Mouse (Mus musculus): ENCODE results near the gene Nos3. TPM values are rescaled to one million over a fixed set of nuclear protein-coding genes. Genes with fewer than 3 reads are reported as not detected.

Nos3 gene
- polyA plus RNA-seq, 1 experiment from 2014 or later, result 7.0 TPM

DNA sequence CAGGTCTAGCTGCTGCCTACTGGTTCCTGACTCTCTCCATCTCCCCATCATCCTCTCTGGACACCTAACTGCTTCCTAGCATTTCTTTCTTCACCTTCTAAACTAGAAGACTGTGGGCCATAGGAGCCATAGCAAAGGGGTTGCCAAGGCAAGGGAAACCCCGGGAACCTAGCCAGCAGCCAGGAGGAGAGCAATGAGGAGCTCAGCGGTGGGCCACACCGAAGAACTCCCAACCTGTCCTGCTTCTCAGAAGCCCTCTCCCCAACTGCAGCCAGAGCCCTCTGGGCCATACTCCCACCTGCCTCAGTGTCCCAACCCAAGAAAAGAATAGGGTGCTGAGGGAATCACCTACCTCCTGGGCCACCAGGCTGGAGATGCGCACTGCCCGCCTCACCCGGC, 35.8 kb upstream of the Nos3 start:
- Histone ChIP-seq H3K9ac (ENCODE audit: low read depth, low read length) (peak overlapping the region; percentile 49), H3K4me2 (ENCODE audit: low read depth, low read length) (peak overlapping the region; percentile 51), H3K36me3 (ENCODE audit: control insufficient read depth, insufficient read depth, low read length) (no peaks in the 10 kb centered on the region), H3K4me1 (ENCODE audit: control insufficient read depth, insufficient read depth, low read length) (peaks cover 22% of the 10 kb centered on the region), H3K27ac (ENCODE audit: low read length) (peak overlapping the region; percentile 60), H3K4me3 (ENCODE audit: low read length) (peak overlapping the region; percentile 26; the same call in 1 of the 2 replicates), H3K27me3 (replicated peaks; ENCODE audit: control insufficient read depth, insufficient read depth, low read length) (no peaks in the 10 kb centered on the region), H3K9me3 (ENCODE audit: control insufficient read depth, low read length) (no peaks in the 10 kb centered on the region)
- WGBS, result 79% methylated on average over 6 of the region's 6 CpGs
- ATAC-seq, result no peak

GRCm38 (mm10) chr5:24329212-24329964, 35.2 kb upstream of the Nos3 start:
- WGBS, result 6% methylated on average over 27 of the region's 27 CpGs
- Histone ChIP-seq H3K4me2 (ENCODE audit: low read depth, low read length) (peak overlapping the region; percentile 51), H3K27me3 (replicated peaks; ENCODE audit: control insufficient read depth, insufficient read depth, low read length) (no peaks in the 10 kb centered on the region), H3K4me1 (ENCODE audit: control insufficient read depth, insufficient read depth, low read length) (peaks cover 22% of the 10 kb centered on the region), H3K36me3 (ENCODE audit: control insufficient read depth, insufficient read depth, low read length) (no peaks in the 10 kb centered on the region), H3K27ac (ENCODE audit: low read length) (peak overlapping the region; percentile 60), H3K9ac (ENCODE audit: low read depth, low read length) (peak overlapping the region; percentile 49), H3K4me3 (ENCODE audit: low read length) (peak overlapping the region; percentile 26), H3K9me3 (ENCODE audit: control insufficient read depth, low read length) (no peaks in the 10 kb centered on the region)
- peak; percentile 86 for ATAC-seq

GRCm38 (mm10) chr5:24329965-24330298, 34.7 kb upstream of the Nos3 start:
- H3K9me3 ChIP-seq (ENCODE audit: control insufficient read depth, low read length), result no peaks in the 10 kb centered on the region
- ATAC-seq, result peak; percentile 27
- peak overlapping the region; percentile 49 for H3K9ac ChIP-seq (ENCODE audit: low read depth, low read length)
- peaks cover 22% of the 10 kb centered on the region for H3K4me1 ChIP-seq (ENCODE audit: control insufficient read depth, insufficient read depth, low read length)
- H3K4me2 ChIP-seq (ENCODE audit: low read depth, low read length), result peak overlapping the region; percentile 51
- H3K27ac ChIP-seq (ENCODE audit: low read length), result peak overlapping the region; percentile 50
- WGBS, result 40% methylated on average over 5 of the region's 5 CpGs
- peak overlapping the region; percentile 26; the same call in 1 of the 2 replicates for H3K4me3 ChIP-seq (ENCODE audit: low read length)
- no peaks in the 10 kb centered on the region for H3K27me3 ChIP-seq (replicated peaks; ENCODE audit: control insufficient read depth, insufficient read depth, low read length)
- no peaks in the 10 kb centered on the region for H3K36me3 ChIP-seq (ENCODE audit: control insufficient read depth, insufficient read depth, low read length)

DNA sequence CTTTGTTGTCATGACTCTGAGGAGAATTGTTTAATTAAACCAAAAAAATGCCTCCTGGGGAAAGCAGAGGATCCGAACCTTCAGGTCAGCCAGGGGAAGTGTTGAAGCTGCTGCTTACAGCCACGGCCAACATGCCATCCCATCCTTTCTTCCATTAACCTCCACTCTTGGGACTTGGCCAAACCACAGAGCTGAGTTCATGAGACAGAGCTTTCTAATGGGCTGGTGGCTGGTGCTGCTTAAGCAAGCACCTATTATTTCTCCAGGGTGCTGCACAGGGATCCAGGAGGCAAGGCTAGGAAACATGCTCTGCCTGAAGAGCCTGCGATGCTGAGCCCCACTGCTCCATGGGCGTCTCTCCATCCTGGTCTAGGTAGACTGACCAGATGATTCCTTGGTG, 32.2 kb upstream of the Nos3 start:
- Histone ChIP-seq H3K36me3 (ENCODE audit: control insufficient read depth, insufficient read depth, low read length) (no peaks in the 10 kb centered on the region), H3K27ac (ENCODE audit: low read length) (no peak overlapping the region), H3K4me1 (ENCODE audit: control insufficient read depth, insufficient read depth, low read length) (peaks cover 28% of the 10 kb centered on the region), H3K4me3 (ENCODE audit: low read length) (no peak overlapping the region), H3K9me3 (ENCODE audit: control insufficient read depth, low read length) (no peaks in the 10 kb centered on the region), H3K27me3 (replicated peaks; ENCODE audit: control insufficient read depth, insufficient read depth, low read length) (no peaks in the 10 kb centered on the region), H3K4me2 (ENCODE audit: low read depth, low read length) (no peak overlapping the region), H3K9ac (ENCODE audit: low read depth, low read length) (no peak overlapping the region)
- 84% methylated on average over 4 of the region's 4 CpGs for WGBS
- ATAC-seq, result no peak

GRCm38 (mm10) chr5:24334749-24335148, 29.9 kb upstream of the Nos3 start:
- H3K4me1 ChIP-seq (ENCODE audit: control insufficient read depth, insufficient read depth, low read length), result peaks cover 19% of the 10 kb centered on the region
- no peak overlapping the region for H3K27ac ChIP-seq (ENCODE audit: low read length)
- no peaks in the 10 kb centered on the region for H3K27me3 ChIP-seq (replicated peaks; ENCODE audit: control insufficient read depth, insufficient read depth, low read length)
- no peaks in the 10 kb centered on the region for H3K9me3 ChIP-seq (ENCODE audit: control insufficient read depth, low read length)
- H3K4me2 ChIP-seq (ENCODE audit: low read depth, low read length), result no peak overlapping the region
- no peak overlapping the region for H3K4me3 ChIP-seq (ENCODE audit: low read length)
- 25% methylated on average over 3 of the region's 3 CpGs for WGBS
- no peak overlapping the region for H3K9ac ChIP-seq (ENCODE audit: low read depth, low read length)
- ATAC-seq, result no peak
- no peaks in the 10 kb centered on the region for H3K36me3 ChIP-seq (ENCODE audit: control insufficient read depth, insufficient read depth, low read length)

- H3K4me3 ChIP-seq (ENCODE audit: low read length), result no peak overlapping the region
- 22% methylated on average over 3 of the region's 3 CpGs for WGBS
- no peaks in the 10 kb centered on the region for H3K36me3 ChIP-seq (ENCODE audit: control insufficient read depth, insufficient read depth, low read length)
- no peak overlapping the region for H3K4me2 ChIP-seq (ENCODE audit: low read depth, low read length)
- peak; percentile 77 for ATAC-seq
- H3K9me3 ChIP-seq (ENCODE audit: control insufficient read depth, low read length), result no peaks in the 10 kb centered on the region
- H3K27me3 ChIP-seq (replicated peaks; ENCODE audit: control insufficient read depth, insufficient read depth, low read length), result no peaks in the 10 kb centered on the region
- no peak overlapping the region for H3K27ac ChIP-seq (ENCODE audit: low read length)
- H3K9ac ChIP-seq (ENCODE audit: low read depth, low read length), result no peak overlapping the region
- H3K4me1 ChIP-seq (ENCODE audit: control insufficient read depth, insufficient read depth, low read length), result peaks cover 16% of the 10 kb centered on the region
Observed at GRCm38 (mm10) chr5:24335888-24336511, 28.6 kb upstream of the Nos3 start.

DNA sequence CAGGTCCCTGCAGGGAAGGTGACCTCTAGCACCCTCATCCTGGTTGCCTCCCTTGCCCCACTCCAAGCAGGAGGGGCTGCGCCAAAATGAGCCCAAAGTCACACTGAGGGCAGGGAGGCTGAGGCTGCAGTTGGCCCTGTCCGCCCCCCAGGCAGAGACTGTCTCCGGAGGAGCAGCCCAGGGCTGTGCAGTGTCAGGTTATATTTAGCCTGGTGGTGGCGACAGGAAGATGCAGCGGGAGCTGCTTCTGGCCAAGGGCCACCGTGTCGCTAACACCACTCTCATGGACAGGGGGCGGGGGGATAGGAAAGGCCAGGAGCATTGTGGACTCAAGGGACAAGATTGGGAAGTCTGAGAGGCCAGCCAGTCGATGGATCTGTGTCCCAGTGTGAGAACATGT, 27.2 kb upstream of the Nos3 start:
- 38% methylated on average over 9 of the region's 9 CpGs for WGBS
- H3K4me3 ChIP-seq (ENCODE audit: low read length), result no peak overlapping the region
- H3K27ac ChIP-seq (ENCODE audit: low read length), result no peak overlapping the region
- H3K27me3 ChIP-seq (replicated peaks; ENCODE audit: control insufficient read depth, insufficient read depth, low read length), result no peaks in the 10 kb centered on the region
- H3K9ac ChIP-seq (ENCODE audit: low read depth, low read length), result no peak overlapping the region
- no peaks in the 10 kb centered on the region for H3K36me3 ChIP-seq (ENCODE audit: control insufficient read depth, insufficient read depth, low read length)
- peaks cover 16% of the 10 kb centered on the region for H3K4me1 ChIP-seq (ENCODE audit: control insufficient read depth, insufficient read depth, low read length)
- H3K9me3 ChIP-seq (ENCODE audit: control insufficient read depth, low read length), result no peaks in the 10 kb centered on the region
- no peak overlapping the region for H3K4me2 ChIP-seq (ENCODE audit: low read depth, low read length)
- ATAC-seq, result peak; percentile 12; the same call in 1 of the 2 replicates

DNA sequence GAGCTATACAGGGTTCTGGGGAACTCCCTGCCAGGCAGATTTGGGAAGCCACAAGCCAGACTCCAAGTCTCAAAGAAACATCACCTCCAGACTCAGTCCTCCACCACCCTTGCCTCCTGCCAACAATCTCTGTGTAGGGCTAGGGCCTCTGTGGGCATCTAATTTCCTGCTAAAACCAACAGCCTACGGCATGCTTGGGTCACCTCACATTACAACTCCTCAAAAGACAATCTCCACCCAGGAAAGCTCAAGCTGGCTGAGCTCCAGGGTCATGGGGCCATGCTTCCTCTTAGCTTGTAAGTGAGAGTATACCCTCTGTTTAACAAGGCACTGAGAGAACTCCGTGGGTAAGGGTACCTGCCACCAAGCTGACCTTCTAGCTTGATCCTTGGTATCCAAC, 26.8 kb upstream of the Nos3 start:
- Histone ChIP-seq H3K27ac (ENCODE audit: low read length) (no peak overlapping the region), H3K4me1 (ENCODE audit: control insufficient read depth, insufficient read depth, low read length) (peaks cover 20% of the 10 kb centered on the region), H3K9ac (ENCODE audit: low read depth, low read length) (no peak overlapping the region), H3K4me2 (ENCODE audit: low read depth, low read length) (no peak overlapping the region), H3K27me3 (replicated peaks; ENCODE audit: control insufficient read depth, insufficient read depth, low read length) (no peaks in the 10 kb centered on the region), H3K4me3 (ENCODE audit: low read length) (no peak overlapping the region), H3K36me3 (ENCODE audit: control insufficient read depth, insufficient read depth, low read length) (no peaks in the 10 kb centered on the region), H3K9me3 (ENCODE audit: control insufficient read depth, low read length) (no peaks in the 10 kb centered on the region)
- 63% methylated on average over 2 of the region's 2 CpGs for WGBS
- no peak for ATAC-seq

DNA sequence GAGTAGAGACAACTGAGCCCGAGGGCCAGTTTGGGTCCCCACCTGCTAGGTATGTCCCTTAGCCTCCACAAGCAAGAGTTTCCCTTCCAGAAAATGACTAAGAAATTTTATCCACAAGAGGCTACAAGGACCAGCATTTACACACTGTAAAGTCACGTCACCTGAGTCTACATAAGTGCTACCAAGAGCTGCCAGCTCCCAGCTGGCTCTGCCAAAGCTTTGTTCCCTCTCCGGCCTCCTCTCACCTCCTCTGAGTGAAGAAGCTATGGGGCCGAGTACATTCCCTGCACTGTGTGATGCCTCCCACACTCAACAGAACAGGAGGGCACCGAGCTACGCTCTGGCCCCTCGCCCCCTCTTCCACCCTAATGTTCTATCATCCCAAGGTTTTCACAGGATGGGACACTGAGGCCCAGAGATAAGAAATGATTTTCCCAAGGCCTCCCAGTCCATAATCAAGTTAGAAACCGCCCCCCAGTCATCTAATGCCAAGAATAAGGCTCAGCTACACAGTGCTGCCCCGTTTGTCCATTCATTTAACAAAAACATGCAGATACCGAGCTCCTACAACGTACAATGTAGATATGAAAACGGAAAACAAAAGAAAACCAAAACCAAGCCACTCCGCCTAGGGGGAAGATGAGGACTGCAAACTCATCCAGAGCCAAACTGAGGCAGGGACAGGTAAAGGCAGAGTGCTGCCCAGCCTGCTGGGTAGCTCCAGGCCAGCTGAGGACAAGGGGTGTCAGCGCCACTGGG, 22.2 kb upstream of the Nos3 start:
- Histone ChIP-seq H3K4me3 (ENCODE audit: low read length) (no peak overlapping the region), H3K4me2 (ENCODE audit: low read depth, low read length) (no peak overlapping the region), H3K27ac (ENCODE audit: low read length) (no peak overlapping the region), H3K9me3 (ENCODE audit: control insufficient read depth, low read length) (no peaks in the 10 kb centered on the region), H3K27me3 (replicated peaks; ENCODE audit: control insufficient read depth, insufficient read depth, low read length) (no peaks in the 10 kb centered on the region), H3K4me1 (ENCODE audit: control insufficient read depth, insufficient read depth, low read length) (peaks cover 39% of the 10 kb centered on the region), H3K36me3 (ENCODE audit: control insufficient read depth, insufficient read depth, low read length) (no peaks in the 10 kb centered on the region), H3K9ac (ENCODE audit: low read depth, low read length) (peak overlapping the region; percentile 15; the same call in 1 of the 2 replicates)
- WGBS, result 70% methylated on average over 14 of the region's 14 CpGs
- ATAC-seq, result no peak

Data from intestine, embryonic 16.5 days (tissue).